Mouse (Mus musculus) stomach, embryonic 14.5 days (tissue): ENCODE measurements around the gene Rhox3c. TPM values are rescaled to one million over a fixed set of nuclear protein-coding genes. Genes with fewer than 3 reads are reported as not detected.
"Not testable (repeated sequence)": the region's sequence is repeated elsewhere in the genome, so short reads cannot be mapped to it uniquely, and the experiment has no call there.

Source experiments
- ATAC-seq: fragments of 200-750 bp; cut with Nextera tagmentation; 2 replicates; pipeline ENCODE4 v1.8.0; 2017; ENCODE audit warnings: low read depth, moderate TSS enrichment; ENCODE audit not compliant: insufficient number of reproducible peaks, insufficient read depth, low FRiP score
- H3K27ac ChIP-seq: fragments of 300-500 bp; sonication (generic); 2 replicates; pipeline ENCODE4 v1.5.1; 2014; ENCODE audit warnings: mild to moderate bottlenecking, low read length, moderate library complexity, mixed read lengths
- H3K27me3 ChIP-seq: fragments of 300-500 bp; sonication (generic); 2 replicates; pipeline ENCODE4 v1.6.1; 2014; ENCODE audit warnings: low read length, control low read depth, mixed read lengths; ENCODE audit not compliant: control insufficient read depth, insufficient read depth
- H3K36me3 ChIP-seq: fragments of 300-500 bp; sonication (generic); 2 replicates; pipeline ENCODE4 v1.6.1; 2014; ENCODE audit warnings: mild to moderate bottlenecking, control low read depth, low read length, moderate library complexity, mixed read lengths; ENCODE audit not compliant: control insufficient read depth, insufficient read depth
- H3K4me1 ChIP-seq: fragments of 300-500 bp; sonication (generic); 2 replicates; pipeline ENCODE4 v1.6.1; 2014; ENCODE audit warnings: low read length, control low read depth, mixed read lengths; ENCODE audit not compliant: control insufficient read depth, insufficient read depth
- H3K4me2 ChIP-seq: fragments of 300-500 bp; sonication (generic); replicated peaks from 2 replicates; pipeline ENCODE4 v1.6.1; 2014; ENCODE audit warnings: low read depth, low read length, control low read depth
- H3K4me3 ChIP-seq: fragments of 300-500 bp; sonication (generic); 2 replicates; pipeline ENCODE4 v1.5.1; 2014; ENCODE audit warnings: low read depth, low read length, control low read depth
- H3K9ac ChIP-seq: fragments of 300-500 bp; sonication (generic); replicated peaks from 2 replicates; pipeline ENCODE4 v1.6.1; 2014; ENCODE audit warnings: low read depth, mild to moderate bottlenecking, control low read depth, low read length, moderate library complexity, mixed read lengths
- H3K9me3 ChIP-seq: fragments of 300-500 bp; sonication (generic); 2 replicates; pipeline ENCODE4 v1.6.1; 2016; ENCODE audit warnings: low read depth, low read length, control low read depth; ENCODE audit not compliant: control insufficient read depth
- WGBS: fragments of 180-500 bp; shearing (Covaris S2); extraction: QIAGEN DNeasy Blood & Tissue Kit; methylation state at CpG from one replicate; pipeline ENCODE4 v1.1.7; 2014; 5-methylcytosine and 5-hydroxymethylcytosine counted together
- polyA plus RNA-seq: library from polyadenylated mRNA; unstranded; fragments of >200 nt; fragmentation: Nextera tagmentation; extraction: Ambion mirVana; gene quantifications from 2 replicates; pipeline ENCODE4 v1.2.1, GENCODE M21; 2014

Gene Rhox3c
- not detected in 2 replicates for polyA plus RNA-seq

- 91% methylated on average over 3 of the region's 4 CpGs for WGBS
- not testable (repeated sequence) for ATAC-seq
These were observed at the start of gene Rhox3c for GRCm38 (mm10) chrX:37458285-37458684. Gene Rhox3c (plus strand): TSS chrX:37458585.

GRCm38 (mm10) chrX:37411767-37412166 is 46.6 kb upstream of the Rhox3c start, which contains the start of gene Rhox2b:
Gene Rhox2b (plus strand): TSS chrX:37412067.
- ATAC-seq, H3K36me3 ChIP-seq, H3K9me3 ChIP-seq, H3K27me3 ChIP-seq, H3K9ac ChIP-seq, H3K4me2 ChIP-seq, H3K27ac ChIP-seq, H3K4me3 ChIP-seq, H3K4me1 ChIP-seq: not testable (repeated sequence)
- WGBS: no CpG with 5 or more reads among the region's 9 CpGs

More at GRCm38 (mm10) chrX:37458285-37458684, at the start of gene Rhox3c:
- not testable (repeated sequence) for H3K4me1 ChIP-seq, H3K36me3 ChIP-seq, H3K9me3 ChIP-seq, H3K9ac ChIP-seq, H3K4me3 ChIP-seq, H3K4me2 ChIP-seq, H3K27ac ChIP-seq, H3K27me3 ChIP-seq

- ATAC-seq, H3K27ac ChIP-seq: not testable (repeated sequence)
- 87% methylated on average over 14 of the region's 15 CpGs for WGBS
These were observed 26.2 kb upstream of the Rhox3c start, which contains the start of gene Rhox4b for GRCm38 (mm10) chrX:37432194-37432593. Gene Rhox4b (plus strand): TSS chrX:37432494.

GRCm38 (mm10) chrX:37453380-37453779 is 5.0 kb upstream of the Rhox3c start, which contains the start of gene Rhox2c:
Gene Rhox2c (plus strand): TSS chrX:37453680.
- ATAC-seq, H3K9ac ChIP-seq: not testable (repeated sequence)

More at GRCm38 (mm10) chrX:37432194-37432593, 26.2 kb upstream of the Rhox3c start, which contains the start of gene Rhox4b:
- not testable (repeated sequence) for H3K4me3 ChIP-seq, H3K36me3 ChIP-seq, H3K9ac ChIP-seq, H3K4me1 ChIP-seq, H3K27me3 ChIP-seq, H3K9me3 ChIP-seq, H3K4me2 ChIP-seq

GRCm38 (mm10) chrX:37480037-37480436 is 21.7 kb downstream of the Rhox3c start, which contains the start of gene Rhox4c:
Gene Rhox4c (plus strand): TSS chrX:37480337.
- H3K27ac ChIP-seq, H3K4me2 ChIP-seq, H3K4me1 ChIP-seq, H3K9me3 ChIP-seq, H3K36me3 ChIP-seq, ATAC-seq, H3K27me3 ChIP-seq, H3K9ac ChIP-seq, H3K4me3 ChIP-seq: not testable (repeated sequence)
- 96% methylated on average over 14 of the region's 14 CpGs for WGBS

More at GRCm38 (mm10) chrX:37453380-37453779, 5.0 kb upstream of the Rhox3c start, which contains the start of gene Rhox2c:
- H3K27ac ChIP-seq, H3K36me3 ChIP-seq, H3K4me3 ChIP-seq, H3K9me3 ChIP-seq, H3K4me1 ChIP-seq, H3K27me3 ChIP-seq, H3K4me2 ChIP-seq: not testable (repeated sequence)
- 100% methylated on average over 5 of the region's 10 CpGs for WGBS

GRCm38 (mm10) chrX:37514059-37514458 is 55.7 kb downstream of the Rhox3c start, which contains the start of gene Rhox4d:
Gene Rhox4d (plus strand): TSS chrX:37514359.
- not testable (repeated sequence) for H3K9ac ChIP-seq, H3K27me3 ChIP-seq, H3K4me2 ChIP-seq, H3K36me3 ChIP-seq, ATAC-seq, H3K4me3 ChIP-seq, H3K4me1 ChIP-seq, H3K27ac ChIP-seq, H3K9me3 ChIP-seq
- 88% methylated on average over 13 of the region's 18 CpGs for WGBS

Other genes starting within 250 kb of the Rhox3c start
- not detected in 2 replicates for gene Gm9, start 247.5 kb upstream of the Rhox3c start, polyA plus RNA-seq
- gene Rhox1, start 236.3 kb upstream of the Rhox3c start, polyA plus RNA-seq: not detected in 2 replicates
- gene Rhox2a, start 213.6 kb upstream of the Rhox3c start, polyA plus RNA-seq: not detected in 2 replicates
- not detected in 2 replicates for gene Rhox3a, start 208.7 kb upstream of the Rhox3c start, polyA plus RNA-seq
- not detected in 2 replicates for gene Rhox4a, start 193.2 kb upstream of the Rhox3c start, polyA plus RNA-seq
- not detected in 2 replicates for gene Rhox3a2, start 78.6 kb upstream of the Rhox3c start, polyA plus RNA-seq
- not detected in 2 replicates for gene Rhox4a2, start 67.7 kb upstream of the Rhox3c start, polyA plus RNA-seq
- not detected in 2 replicates for gene Rhox2b, start 46.5 kb upstream of the Rhox3c start, polyA plus RNA-seq
- not detected in 2 replicates for gene Rhox4b, start 26.1 kb upstream of the Rhox3c start, polyA plus RNA-seq
- not detected in 2 replicates for gene Rhox2c, start 4.9 kb upstream of the Rhox3c start, polyA plus RNA-seq
- not detected in 2 replicates for gene Rhox4c, start 21.8 kb downstream of the Rhox3c start, polyA plus RNA-seq
- not detected in 2 replicates for gene Rhox2d, start 34.8 kb downstream of the Rhox3c start, polyA plus RNA-seq
- gene Rhox4d, start 55.8 kb downstream of the Rhox3c start, polyA plus RNA-seq: not detected in 2 replicates
- not detected in 2 replicates for gene Rhox2e, start 71.9 kb downstream of the Rhox3c start, polyA plus RNA-seq
- not detected in 2 replicates for gene Rhox3e, start 83.4 kb downstream of the Rhox3c start, polyA plus RNA-seq
- gene Rhox4e, start 98.8 kb downstream of the Rhox3c start, polyA plus RNA-seq: not detected in 2 replicates
- gene Rhox2f, start 112.8 kb downstream of the Rhox3c start, polyA plus RNA-seq: not detected in 2 replicates
- gene Rhox3f, start 122.4 kb downstream of the Rhox3c start, polyA plus RNA-seq: not detected in 2 replicates
- gene Rhox4f, start 149.1 kb downstream of the Rhox3c start, polyA plus RNA-seq: not detected in 2 replicates
- gene Rhox3g, start 170.0 kb downstream of the Rhox3c start, polyA plus RNA-seq: not detected in 2 replicates
- not detected in 2 replicates for gene Rhox2g, start 184.9 kb downstream of the Rhox3c start, polyA plus RNA-seq
- not detected in 2 replicates for gene Rhox4g, start 192.7 kb downstream of the Rhox3c start, polyA plus RNA-seq
- not detected in 2 replicates for gene Rhox3h, start 210.2 kb downstream of the Rhox3c start, polyA plus RNA-seq
- gene Rhox2h, start 214.7 kb downstream of the Rhox3c start, polyA plus RNA-seq: not detected in 2 replicates